Mouse (Mus musculus): ENCODE data around the gene Ncoa1.
"Not testable (repeated sequence)": the region's sequence is repeated elsewhere in the genome, so short reads cannot be mapped to it uniquely, and the experiment has no call there.

The Ncoa1 gene

GRCm38 (mm10) chr12:4476291-4476831, 621 bp downstream of the Ncoa1 start:
- DNase-seq (ENCODE audit: low spot score in 2 of 2), result peak; percentile 41 to 51

GRCm38 (mm10) chr12:4475251-4475993, 1.6 kb downstream of the Ncoa1 start:
- no peak for DNase-seq (ENCODE audit: low spot score in 2 of 2)

DNA sequence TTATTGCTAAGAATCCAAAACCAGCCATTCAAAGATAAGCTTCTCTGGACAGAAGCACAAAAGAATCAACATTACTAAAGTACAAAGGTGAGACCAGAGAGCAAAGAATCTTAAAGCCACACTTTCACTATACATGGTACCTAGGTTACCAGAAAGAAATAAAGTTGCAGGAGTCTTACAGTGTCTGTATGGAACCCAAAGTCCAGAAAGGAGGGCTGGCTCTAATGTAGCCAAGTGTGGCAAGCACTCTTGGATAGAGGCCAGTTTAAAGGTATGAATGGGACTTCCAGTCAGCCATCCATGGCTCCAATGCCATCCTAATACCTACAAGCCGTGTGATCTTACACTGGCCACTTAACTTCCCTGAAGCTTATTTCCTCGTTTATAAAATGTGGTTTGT, 7.9 kb downstream of the Ncoa1 start:
- DNase-seq (ENCODE audit: low spot score in 2 of 2), result no peak

GRCm38 (mm10) chr12:4463701-4464100, 13.3 kb downstream of the Ncoa1 start:
- no peak for DNase-seq (ENCODE audit: low spot score in 2 of 2)

DNA sequence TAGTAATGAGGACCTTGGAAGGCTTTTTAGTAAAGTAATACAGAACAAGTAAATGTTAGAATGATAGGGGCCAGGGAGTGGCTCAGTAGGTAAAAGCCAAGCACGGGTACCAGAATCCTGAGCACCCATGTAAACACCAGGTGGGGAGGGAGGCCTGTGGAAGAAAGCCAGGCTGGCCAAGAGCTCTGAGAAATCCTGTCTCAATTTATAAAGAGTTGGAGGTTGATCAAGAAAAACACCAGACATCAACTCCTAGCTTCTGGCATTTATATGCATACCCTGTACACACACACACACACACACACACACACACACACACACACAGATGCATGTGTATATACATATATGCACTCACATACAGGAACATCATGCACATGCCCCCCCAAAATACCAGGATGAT, 14.6 kb downstream of the Ncoa1 start:
- no peak for DNase-seq (ENCODE audit: low spot score in 2 of 2)

- no peak for DNase-seq (ENCODE audit: low spot score in 2 of 2)
Measured at GRCm38 (mm10) chr12:4460990-4461389, 16.0 kb downstream of the Ncoa1 start.

DNA sequence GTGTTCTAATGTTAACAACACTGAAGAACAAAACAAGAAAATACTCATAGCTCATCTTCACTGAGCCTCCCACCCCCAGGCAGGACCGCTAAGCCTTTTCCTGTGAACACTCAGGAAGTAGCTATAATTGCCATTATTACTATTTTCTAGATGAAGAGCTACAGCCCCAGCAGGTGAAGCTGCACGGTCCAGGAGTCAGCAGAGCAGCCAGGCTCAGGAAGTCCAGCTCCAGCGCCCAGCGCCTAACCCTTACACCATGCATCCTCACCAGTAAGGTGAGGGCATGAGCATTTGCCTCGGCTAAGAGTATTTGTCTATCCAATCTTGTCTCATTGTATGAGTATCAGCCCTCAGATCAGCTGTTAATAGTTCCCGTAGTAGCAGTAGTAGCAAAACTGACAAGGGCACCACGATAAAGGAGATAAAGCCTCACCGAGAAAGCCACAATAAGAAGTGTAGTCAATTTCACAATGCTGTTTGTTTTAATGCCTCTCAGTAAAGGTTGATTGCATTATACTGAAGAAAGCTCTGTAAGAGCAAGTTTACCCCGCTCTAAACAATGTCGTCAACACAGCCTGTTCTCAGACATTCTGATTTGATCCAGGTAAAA, 21.9 kb downstream of the Ncoa1 start:
- no peak for DNase-seq (ENCODE audit: low spot score in 2 of 2)

GRCm38 (mm10) chr12:4454248-4454647, 22.7 kb downstream of the Ncoa1 start:
- DNase-seq (ENCODE audit: low spot score in 2 of 2), result peak; percentile 22 to 24

DNA sequence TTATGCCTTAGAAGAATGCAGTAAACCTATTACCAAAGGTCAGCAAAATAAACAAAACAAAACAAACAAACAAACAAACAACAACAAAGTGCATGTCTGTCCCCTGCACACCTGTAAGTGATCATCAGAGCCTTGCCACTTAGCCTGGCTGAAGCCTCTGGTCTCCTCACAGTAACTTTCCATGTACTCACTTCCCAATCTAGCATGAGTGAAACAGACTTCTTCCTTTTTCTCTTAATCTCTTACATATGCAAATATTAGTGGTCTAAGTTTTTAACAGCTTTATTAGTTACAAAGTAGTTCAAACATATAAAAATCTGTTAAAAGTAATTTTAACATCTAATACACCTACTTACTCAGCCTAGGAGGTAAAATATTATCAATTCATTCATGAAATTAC, 24.7 kb downstream of the Ncoa1 start:
- no peak for DNase-seq (ENCODE audit: low spot score in 2 of 2)

DNA sequence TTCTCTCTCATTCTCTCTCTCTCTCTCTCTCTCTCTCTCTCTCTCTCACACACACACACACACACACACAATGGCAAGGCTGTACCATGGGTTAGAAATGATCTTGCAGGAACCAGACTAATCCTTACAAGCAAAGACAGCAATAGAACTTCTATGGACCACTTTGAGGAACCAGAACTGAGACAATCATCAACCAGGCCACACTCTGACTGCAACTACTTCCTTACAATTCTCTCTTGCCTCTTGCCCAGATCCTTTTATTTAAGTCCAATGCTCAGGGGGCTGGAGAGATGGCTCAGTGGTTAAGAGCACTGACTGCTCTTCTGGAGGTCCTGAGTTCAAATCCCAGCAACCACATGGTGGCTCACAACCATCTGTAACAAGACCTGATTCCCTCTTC, 26.5 kb downstream of the Ncoa1 start:
- not testable (repeated sequence) for DNase-seq (ENCODE audit: low spot score in 2 of 2)

DNA sequence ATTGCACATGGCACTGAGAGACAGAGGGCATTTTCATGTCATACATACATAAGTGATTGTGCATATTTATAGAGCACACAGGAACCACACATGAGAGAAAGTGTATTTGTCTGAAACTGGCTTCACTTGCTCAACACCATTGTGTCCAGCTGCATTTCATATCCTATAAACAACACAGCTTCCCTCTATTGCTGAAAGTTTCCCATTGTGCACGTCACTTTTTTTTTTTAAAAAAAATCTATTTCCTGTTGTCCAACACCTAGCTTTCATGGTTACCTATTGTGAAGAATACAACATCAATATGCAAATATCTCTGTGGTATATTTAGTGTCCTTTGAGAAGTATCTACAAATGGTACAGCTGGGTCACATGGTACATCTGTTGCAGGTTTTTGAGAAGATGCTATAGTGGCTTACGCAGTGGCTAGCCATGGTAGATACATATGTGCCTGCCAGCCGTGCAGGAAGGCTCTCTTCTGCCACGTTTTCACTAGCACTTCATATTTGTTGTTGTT, 28.8 kb downstream of the Ncoa1 start:
- DNase-seq (ENCODE audit: low spot score in 2 of 2), result no peak

- no peak for DNase-seq (ENCODE audit: low spot score in 2 of 2)
Measured at GRCm38 (mm10) chr12:4444946-4445345, 32.0 kb downstream of the Ncoa1 start.

- DNase-seq (ENCODE audit: low spot score in 2 of 2), result no peak
Measured at GRCm38 (mm10) chr12:4441451-4441850, 35.5 kb downstream of the Ncoa1 start.

DNA sequence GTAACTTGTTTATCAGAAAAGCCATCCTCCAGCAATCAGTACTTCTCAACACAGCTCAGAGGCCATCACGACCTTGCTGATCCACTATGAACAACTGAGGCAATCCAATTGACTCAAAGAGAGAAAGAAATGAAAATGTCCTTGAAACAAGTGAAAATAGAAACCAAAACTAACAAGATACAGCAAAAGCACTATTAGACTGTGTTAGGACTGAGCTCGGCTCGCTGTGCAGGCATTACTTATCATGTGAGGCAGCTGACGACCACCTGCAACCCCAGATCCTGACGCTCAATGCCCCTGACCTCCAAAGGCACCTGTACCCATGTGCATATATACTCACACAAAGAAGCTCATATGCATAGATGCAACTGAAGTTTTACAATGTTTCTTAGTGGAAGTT, 40.8 kb downstream of the Ncoa1 start:
- DNase-seq (ENCODE audit: low spot score in 2 of 2), result no peak

- no peak for DNase-seq (ENCODE audit: low spot score in 2 of 2)
Measured at GRCm38 (mm10) chr12:4433549-4433948, 43.4 kb downstream of the Ncoa1 start.

- DNase-seq (ENCODE audit: low spot score in 2 of 2), result no peak
Measured at GRCm38 (mm10) chr12:4431978-4432377, 45.0 kb downstream of the Ncoa1 start.

DNA sequence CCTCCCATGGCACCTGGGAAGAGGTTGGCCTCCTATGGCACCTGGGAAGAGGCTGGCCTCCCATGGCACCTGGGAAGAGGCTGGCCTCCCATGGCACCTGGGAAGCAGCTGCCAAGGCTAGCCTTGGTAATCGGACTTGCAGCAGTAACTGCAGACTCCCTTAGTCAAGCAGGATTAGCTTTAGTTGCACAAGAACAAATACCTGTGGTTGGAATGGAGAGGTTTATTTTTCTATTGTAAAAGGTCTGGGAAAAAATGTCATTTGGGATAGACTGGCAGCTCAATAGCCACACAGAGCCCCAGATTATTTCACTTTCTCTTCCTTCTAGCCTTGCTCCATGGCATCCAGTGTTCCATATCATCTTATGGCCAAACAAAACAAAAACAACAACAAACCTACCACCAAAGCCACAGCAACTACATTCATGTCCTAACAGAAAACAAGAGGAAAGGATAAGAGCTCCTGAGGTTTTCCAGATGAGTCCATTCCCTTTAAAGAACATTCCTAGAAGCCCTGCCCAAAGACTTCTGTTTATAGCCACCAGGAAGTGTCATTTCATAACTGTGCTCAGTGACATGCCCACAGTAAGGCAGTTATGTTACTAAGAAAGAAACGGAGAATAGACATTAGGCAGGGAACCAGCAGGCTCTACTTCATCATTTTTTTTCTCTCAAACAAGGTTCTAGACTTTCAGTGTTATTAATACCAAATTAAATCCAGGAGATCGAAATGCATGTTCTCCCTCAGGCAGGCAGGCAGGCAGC, 46.7 kb downstream of the Ncoa1 start:
- DNase-seq (ENCODE audit: low spot score in 2 of 2), result no peak

DNA sequence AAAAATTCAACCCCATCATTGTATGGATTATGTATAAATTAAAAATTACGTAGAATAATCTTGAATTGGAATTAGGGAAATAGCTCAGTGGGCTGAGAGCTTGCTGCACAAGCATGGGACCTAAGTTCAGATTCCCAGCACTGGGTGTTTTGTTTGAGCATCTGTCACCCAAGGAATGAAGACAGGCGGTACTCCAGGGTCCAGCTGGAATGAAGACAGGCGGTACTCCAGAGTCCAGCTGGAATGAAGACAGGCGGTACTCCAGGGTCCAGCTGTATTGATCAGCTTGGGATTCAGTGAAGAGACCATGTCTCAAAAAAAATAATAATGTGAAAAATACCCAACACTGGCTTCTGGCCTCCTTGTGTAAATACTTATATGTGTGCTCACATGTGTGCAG, 58.2 kb downstream of the Ncoa1 start:
- no peak for DNase-seq (ENCODE audit: low spot score in 2 of 2)

DNA sequence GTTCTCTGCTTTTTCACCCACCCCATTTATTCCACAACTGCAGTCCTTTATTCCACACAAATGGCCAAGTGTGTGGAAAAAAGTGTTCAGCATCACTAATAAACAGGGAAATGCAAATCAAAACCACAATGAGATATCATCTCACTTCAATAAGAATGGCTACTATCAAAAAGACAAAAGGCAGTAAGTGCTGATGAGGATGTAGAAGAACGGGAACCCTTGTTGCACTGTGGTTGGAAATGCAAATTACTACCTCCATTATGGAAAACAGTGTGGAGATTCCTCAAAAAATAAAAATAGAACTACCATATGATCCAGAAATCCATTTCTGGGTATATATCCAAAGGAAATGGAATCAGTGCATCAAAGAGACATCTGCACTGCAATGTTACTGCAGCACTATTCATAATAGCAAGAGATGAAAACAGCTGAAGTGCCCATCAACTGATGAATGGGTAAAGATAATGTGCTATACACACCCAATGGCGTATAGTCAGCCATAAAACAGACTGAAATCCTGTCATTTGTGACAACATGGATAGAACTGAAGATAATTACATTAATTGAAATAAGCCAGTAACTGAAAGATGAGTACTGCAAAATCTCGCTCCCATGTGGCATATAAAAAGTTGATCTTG, 59.2 kb downstream of the Ncoa1 start:
- DNase-seq (ENCODE audit: low spot score in 2 of 2), result no peak

DNA sequence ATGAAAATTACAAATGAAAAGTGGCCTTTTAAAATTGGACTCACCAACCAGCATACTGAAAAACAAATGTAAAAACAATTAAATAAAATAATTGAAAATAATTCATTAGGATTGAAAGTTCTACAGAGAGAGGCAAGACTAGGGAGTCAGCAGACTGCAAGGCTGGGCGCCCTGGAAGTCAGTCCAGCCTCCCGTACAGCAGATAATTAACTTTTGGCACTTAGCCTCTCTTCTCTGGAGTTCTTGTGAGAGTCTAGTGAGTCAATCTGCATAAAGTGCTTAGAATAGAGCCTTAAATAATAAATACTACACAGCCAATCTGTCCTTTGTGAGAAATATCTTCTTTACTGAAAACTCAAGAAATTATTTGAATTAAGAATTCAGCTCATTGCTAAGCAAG, 69.9 kb downstream of the Ncoa1 start:
- no peak for DNase-seq (ENCODE audit: low spot score in 2 of 2)

DNA sequence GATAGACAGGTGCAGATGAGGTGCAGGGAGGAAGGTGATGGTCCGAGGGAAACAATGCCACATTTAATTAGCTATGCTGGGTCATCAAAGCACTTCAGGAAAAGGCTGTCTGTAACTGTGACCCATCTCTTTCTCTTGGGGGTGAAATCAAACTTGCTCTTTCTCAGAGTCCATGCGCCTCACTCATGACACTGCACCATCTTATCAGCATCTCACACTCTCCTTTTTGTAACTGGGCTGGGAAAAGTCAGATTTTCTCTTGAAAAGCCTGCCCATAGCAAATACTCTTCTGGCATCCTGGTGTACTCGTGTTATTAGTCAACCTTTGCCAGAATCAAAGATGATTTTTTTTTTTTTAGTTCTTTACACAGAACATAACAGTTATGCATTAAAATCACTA, 70.8 kb downstream of the Ncoa1 start:
- no peak for DNase-seq (ENCODE audit: low spot score in 2 of 2)

DNA sequence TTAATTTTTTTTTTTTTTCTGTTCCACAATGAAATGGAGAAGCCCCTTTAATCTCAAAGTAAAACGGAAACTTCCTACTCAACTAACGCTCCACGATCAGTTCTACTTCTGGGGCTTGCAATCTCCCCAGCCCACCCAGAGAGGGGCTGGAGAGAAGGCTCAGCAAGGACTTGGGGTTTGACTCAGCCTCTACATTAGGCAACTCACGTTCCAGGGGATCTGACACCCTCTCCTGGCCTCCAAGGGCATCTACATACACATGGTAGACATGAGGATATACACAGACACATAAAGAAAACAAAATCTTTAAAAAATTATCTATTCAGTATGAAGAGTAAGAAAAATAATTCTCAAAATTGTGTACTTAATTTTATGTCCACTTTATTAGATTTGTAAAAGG, 73.8 kb downstream of the Ncoa1 start:
- no peak for DNase-seq (ENCODE audit: low spot score in 2 of 2)

Measured in spleen, postnatal 36 days (tissue).